Mouse (Mus musculus) midbrain, embryonic 16.5 days (tissue): Measurements from ENCODE around the gene Bfsp1. TPM values are rescaled to one million over a fixed set of nuclear protein-coding genes. Genes with fewer than 3 reads are reported as not detected.

ENCODE experiments used
- ATAC-seq: fragments of 200-750 bp; cut with Nextera tagmentation; 2 replicates; pipeline ENCODE4 v1.8.0; 2017; ENCODE audit warnings: moderate TSS enrichment
- H3K27ac ChIP-seq: fragments of 300-500 bp; sonication (generic); 2 replicates; pipeline ENCODE4 v1.5.1; 2014; ENCODE audit warnings: mild to moderate bottlenecking, low read length, mixed read lengths
- H3K27me3 ChIP-seq: fragments of 300-500 bp; sonication (generic); 2 replicates; pipeline ENCODE4 v1.6.1; 2014; ENCODE audit warnings: low read depth, low read length, mixed read lengths; ENCODE audit not compliant: control insufficient read depth, insufficient read depth
- H3K36me3 ChIP-seq: fragments of 300-500 bp; sonication (generic); 2 replicates; pipeline ENCODE4 v1.6.1; 2014; ENCODE audit warnings: mild to moderate bottlenecking, low read length, moderate library complexity, mixed read lengths; ENCODE audit not compliant: control insufficient read depth, insufficient read depth
- H3K4me1 ChIP-seq: fragments of 300-500 bp; sonication (generic); 2 replicates; pipeline ENCODE4 v1.6.1; 2014; ENCODE audit warnings: mild to moderate bottlenecking, low read length, mixed read lengths; ENCODE audit not compliant: control insufficient read depth, insufficient read depth
- H3K4me2 ChIP-seq: fragments of 300-500 bp; sonication (generic); 2 replicates; pipeline ENCODE4 v1.6.1; 2014; ENCODE audit warnings: mild to moderate bottlenecking, low read length, mixed read lengths
- H3K4me3 ChIP-seq: fragments of 300-500 bp; sonication (generic); 2 replicates; pipeline ENCODE4 v1.5.1; 2014; ENCODE audit warnings: low read depth, mild to moderate bottlenecking, low read length, moderate library complexity, mixed read lengths
- H3K9ac ChIP-seq: fragments of 300-500 bp; sonication (generic); 2 replicates; pipeline ENCODE4 v1.6.1; 2014; ENCODE audit warnings: low read depth, low read length, mixed read lengths
- H3K9me3 ChIP-seq: fragments of 300-500 bp; sonication (generic); replicated peaks from 2 replicates; pipeline ENCODE4 v1.6.1; 2014; ENCODE audit warnings: mild to moderate bottlenecking, low read length, mixed read lengths; ENCODE audit not compliant: control insufficient read depth, poor library complexity, severe bottlenecking
- whole genome bisulfite sequencing: fragments of 180-500 bp; shearing (Covaris S2); extraction: QIAGEN DNeasy Blood & Tissue Kit; methylation state at CpG from one replicate; pipeline ENCODE4 v1.1.7; 2014; 5-methylcytosine and 5-hydroxymethylcytosine counted together
- polyA plus RNA-seq: library from polyadenylated mRNA; unstranded; fragments of >200 nt; fragmentation: Nextera tagmentation; extraction: Ambion mirVana; gene quantifications from 2 replicates; pipeline ENCODE4 v1.2.1, GENCODE M21; 2015

Gene Bfsp1
- polyA plus RNA-seq, 1 experiment from 2014 or later, result 2.0 TPM

DNA sequence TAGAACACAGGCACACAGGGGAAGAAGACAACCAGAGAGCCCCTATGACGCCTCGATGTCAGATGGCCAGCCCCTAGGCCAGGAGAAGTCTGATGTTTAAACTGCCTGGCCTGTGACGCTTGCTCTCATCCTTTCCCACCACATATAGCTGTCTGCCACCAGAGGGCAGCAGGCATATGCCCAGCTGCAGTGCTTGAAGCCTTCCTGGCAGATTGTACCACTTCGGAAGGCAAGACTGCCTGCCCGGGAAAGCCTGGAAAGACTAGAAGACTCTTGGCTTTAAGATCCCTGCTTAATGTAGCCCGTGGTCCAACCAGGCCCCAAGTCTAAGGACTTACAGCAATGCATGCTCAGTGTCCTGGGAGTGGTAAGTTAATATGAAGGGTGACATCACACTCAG lies 4.4 kb upstream of the Bfsp1 start:
- H3K36me3 ChIP-seq, result no peaks in the 10 kb centered on the region
- WGBS, result 5% methylated on average over 6 of the region's 6 CpGs
- H3K9me3 ChIP-seq, result no peaks in the 10 kb centered on the region
- no peak overlapping the region for H3K27ac ChIP-seq
- no peaks in the 10 kb centered on the region for H3K27me3 ChIP-seq
- H3K4me3 ChIP-seq, result no peak overlapping the region
- H3K4me1 ChIP-seq, result peaks cover 3% of the 10 kb centered on the region; the same call in 1 of the 2 replicates
- peak; percentile 41; the same call in 1 of the 2 replicates for ATAC-seq
- no peak overlapping the region for H3K4me2 ChIP-seq
- no peak overlapping the region for H3K9ac ChIP-seq

DNA sequence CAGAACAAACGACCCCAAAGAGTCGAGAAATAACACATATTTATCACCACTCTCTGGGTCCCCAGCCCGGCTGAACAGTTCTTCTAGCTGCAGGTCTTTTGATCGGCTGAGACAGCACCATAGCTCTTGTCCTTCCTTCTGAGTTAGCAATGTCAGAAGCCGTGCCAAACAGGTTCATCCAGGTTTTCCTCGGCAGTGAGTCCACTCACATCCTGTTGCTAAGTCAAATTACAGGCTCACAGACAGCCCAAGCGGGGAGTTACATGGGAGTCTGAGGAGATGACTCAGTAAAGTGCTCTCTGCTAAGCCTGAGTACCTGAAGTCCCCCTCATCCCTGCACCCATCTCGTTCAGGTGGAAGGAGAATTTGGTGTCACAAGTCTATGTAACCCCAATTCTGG lies 1.6 kb upstream of the Bfsp1 start:
- Histone ChIP-seq H3K27me3 (no peaks in the 10 kb centered on the region), H3K9me3 (no peaks in the 10 kb centered on the region), H3K4me2 (no peak overlapping the region), H3K9ac (no peak overlapping the region), H3K27ac (no peak overlapping the region), H3K4me3 (no peak overlapping the region), H3K36me3 (no peaks in the 10 kb centered on the region), H3K4me1 (peaks cover 3% of the 10 kb centered on the region; the same call in 1 of the 2 replicates)
- WGBS, result 83% methylated on average over 8 of the region's 8 CpGs
- no peak for ATAC-seq

DNA sequence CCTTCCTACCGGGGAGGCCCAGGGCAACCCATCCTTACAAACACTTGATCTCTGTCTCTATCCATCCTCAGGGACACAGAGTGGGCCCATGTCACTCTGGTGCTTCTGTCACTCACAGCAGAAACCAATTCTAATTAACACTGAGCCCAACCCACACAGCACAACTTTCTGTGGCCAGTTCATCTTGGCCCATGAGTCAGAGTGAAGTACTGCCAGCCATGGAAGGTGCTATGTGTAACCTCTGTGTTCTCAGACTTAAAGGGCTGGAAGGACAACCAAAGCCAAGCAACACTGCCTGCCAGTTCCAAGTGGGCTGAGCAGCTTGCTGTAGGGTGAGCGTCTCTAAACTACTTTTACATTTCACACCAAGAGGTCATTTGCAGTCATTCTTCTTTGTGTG lies 3.8 kb downstream of the Bfsp1 start:
- Histone ChIP-seq H3K4me1 (peaks cover 3% of the 10 kb centered on the region; the same call in 1 of the 2 replicates), H3K4me2 (no peak overlapping the region), H3K27me3 (no peaks in the 10 kb centered on the region), H3K36me3 (no peaks in the 10 kb centered on the region), H3K27ac (no peak overlapping the region), H3K4me3 (no peak overlapping the region), H3K9me3 (no peaks in the 10 kb centered on the region), H3K9ac (no peak overlapping the region)
- ATAC-seq, result no peak
- 82% methylated on average over 2 of the region's 2 CpGs for WGBS

DNA sequence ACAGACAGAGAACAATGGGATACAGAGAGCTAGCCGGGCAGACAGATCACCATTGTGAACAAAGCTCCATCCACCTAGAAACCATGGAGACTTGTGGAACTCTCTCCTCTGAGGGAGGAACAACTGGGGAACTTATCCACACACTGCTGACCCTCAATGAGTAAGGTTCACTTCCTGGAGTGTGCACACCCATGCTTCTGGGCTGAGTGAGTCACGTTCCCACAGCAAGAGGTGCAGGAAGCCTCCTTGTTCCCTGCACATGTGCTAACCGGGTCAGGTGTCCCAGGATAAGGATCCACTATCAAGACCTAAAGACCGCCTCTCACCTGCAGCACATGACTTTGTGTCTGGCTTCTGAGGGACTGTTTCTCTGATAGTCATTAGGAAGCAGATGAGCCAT lies 9.5 kb downstream of the Bfsp1 start:
- Histone ChIP-seq H3K4me2 (no peak overlapping the region), H3K4me3 (no peak overlapping the region), H3K27ac (no peak overlapping the region), H3K27me3 (no peaks in the 10 kb centered on the region), H3K9ac (no peak overlapping the region), H3K9me3 (no peaks in the 10 kb centered on the region), H3K4me1 (no peaks in the 10 kb centered on the region), H3K36me3 (no peaks in the 10 kb centered on the region)
- 77% methylated on average over 4 of the region's 4 CpGs for WGBS
- ATAC-seq, result no peak

DNA sequence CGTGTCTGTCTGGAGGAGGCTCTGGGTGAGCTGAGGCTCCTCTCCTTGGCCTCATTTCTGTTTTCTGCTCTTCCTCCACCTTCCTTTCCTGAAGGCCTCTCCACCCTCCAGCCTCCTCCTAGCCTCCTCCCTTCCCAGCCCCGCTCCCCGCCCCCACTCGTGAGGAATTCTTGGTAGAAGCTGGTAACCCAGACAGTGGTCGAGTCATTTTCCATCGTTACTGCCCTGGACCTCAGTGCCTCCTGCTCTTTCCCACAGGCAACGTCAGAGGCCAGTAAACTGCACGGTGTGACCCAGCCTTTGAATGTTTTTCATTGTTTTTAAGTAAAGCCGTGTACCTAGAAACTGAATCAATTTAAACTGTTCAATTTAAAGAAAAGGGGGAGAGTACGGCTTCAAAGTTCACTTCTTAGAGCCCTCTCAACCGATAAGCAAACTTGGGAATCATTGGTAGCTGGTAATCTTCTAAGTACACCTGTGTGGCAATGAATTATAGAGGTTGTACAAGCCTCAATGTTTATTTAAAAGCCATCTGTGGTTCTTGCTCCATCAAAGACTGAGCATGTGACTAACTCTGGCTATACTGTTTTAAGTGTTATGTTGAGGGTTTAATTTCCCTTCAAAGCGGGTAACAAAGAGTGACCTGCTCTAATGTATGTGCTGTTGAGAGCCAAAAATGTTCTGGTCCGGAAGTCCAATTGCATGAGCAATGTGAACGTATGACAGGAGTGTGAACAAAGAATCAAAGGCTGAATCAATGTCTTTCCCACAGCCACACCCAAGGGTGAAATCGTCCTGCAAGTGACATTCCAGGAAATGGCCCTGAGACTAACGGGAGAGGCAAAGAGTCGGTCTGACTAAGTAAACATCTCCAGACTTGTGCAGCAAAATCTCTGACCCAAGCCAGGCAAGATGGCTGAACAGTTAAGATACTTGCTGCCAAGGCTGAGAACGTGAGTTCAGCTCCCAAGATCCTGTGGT lies 10.4 kb downstream of the Bfsp1 start:
- ATAC-seq, result no peak
- Histone ChIP-seq H3K9me3 (no peaks in the 10 kb centered on the region), H3K4me3 (no peak overlapping the region), H3K9ac (no peak overlapping the region), H3K27me3 (no peaks in the 10 kb centered on the region), H3K27ac (no peak overlapping the region), H3K4me1 (no peaks in the 10 kb centered on the region), H3K36me3 (no peaks in the 10 kb centered on the region), H3K4me2 (no peak overlapping the region)
- WGBS, result 70% methylated on average over 18 of the region's 18 CpGs

DNA sequence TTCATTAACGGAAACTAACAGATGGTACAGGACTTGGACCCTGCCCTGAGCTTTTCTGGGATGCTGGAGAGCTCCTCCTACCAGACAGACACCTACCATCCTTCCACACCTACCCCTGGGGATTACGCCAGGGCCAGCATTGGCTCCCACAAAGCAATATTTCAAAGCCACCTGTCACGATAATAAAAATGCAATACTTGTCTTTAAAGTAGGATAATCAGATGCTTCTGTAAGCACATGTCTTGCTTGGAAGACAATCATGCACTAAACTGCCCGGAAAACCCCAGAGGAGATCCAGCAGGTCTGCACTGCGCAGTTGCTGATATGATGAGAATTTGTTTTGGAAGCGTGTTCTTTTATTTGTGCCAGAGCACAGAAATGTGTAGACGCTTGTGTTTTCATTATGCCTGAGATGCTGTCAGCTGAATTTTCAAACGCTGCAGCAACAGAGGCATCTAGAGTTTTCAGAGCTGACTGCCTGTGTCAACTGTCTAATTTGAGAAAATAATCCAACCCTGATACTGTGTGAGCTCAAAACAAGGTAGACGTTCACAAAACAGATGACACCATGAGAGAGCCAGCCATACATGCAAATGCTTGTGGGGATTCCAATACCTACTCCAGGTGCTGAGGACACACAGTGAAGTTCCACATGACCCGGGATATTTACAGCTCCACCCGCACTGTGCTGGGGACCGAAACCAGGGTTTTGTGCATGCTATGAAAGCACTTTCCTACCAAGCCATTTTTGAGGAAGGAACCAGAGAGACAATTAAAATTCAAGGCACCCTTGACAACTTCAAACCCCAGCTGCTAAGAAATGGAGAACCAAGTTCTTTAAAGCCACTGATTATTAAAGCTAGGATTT lies 11.4 kb downstream of the Bfsp1 start:
- no peaks in the 10 kb centered on the region for H3K36me3 ChIP-seq
- no peak overlapping the region for H3K4me3 ChIP-seq
- WGBS, result 72% methylated on average over 12 of the region's 12 CpGs
- H3K27me3 ChIP-seq, result no peaks in the 10 kb centered on the region
- H3K9me3 ChIP-seq, result no peaks in the 10 kb centered on the region
- H3K4me1 ChIP-seq, result no peaks in the 10 kb centered on the region
- peak overlapping the region; percentile 43; the same call in 1 of the 2 replicates for H3K27ac ChIP-seq
- no peak overlapping the region for H3K4me2 ChIP-seq
- peak; percentile 61 for ATAC-seq
- no peak overlapping the region for H3K9ac ChIP-seq

DNA sequence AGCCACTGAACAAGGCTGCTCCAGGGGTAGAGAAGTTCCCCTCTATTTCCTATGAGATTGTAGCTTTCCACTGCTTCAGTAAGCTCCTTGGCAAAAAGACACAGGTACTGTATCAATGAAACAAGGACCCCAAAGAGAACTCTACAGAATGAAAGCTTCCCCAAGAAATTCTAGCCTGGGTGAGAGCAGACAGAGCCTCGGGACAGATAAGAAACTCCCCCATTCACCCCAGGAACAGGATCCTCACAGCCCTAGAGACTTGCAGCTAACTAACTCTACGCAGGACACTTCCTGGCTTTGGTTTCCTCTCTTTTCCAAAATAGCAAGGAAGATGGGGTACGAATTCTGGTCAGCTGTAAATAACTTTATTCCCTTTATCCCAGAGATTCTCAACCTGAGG lies 15.7 kb downstream of the Bfsp1 start:
- Histone ChIP-seq H3K36me3 (no peaks in the 10 kb centered on the region), H3K27ac (no peak overlapping the region), H3K9ac (no peak overlapping the region), H3K4me1 (no peaks in the 10 kb centered on the region), H3K9me3 (no peaks in the 10 kb centered on the region), H3K4me2 (no peak overlapping the region), H3K4me3 (no peak overlapping the region), H3K27me3 (no peaks in the 10 kb centered on the region)
- no peak for ATAC-seq
- WGBS, result 82% methylated on average over 3 of the region's 3 CpGs

DNA sequence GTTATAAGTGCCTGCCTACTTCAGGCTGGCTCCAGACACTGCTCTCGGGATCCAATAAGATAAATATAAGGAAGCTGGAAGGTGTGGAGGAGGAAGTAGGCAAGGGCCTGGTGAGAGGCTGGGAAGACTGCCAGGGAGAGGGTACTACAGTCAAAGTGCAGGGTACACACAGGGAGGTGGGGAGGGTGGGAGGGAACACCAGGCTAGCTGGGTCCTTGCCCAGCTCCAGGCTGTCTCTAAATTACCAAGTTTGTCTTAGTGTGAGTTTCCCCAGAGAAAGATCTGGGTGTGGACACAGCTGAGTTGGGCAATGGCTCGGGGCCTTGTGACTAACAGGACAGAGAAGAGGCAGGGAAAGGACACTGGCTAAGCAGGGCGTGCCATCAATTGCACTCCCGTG lies 16.2 kb downstream of the Bfsp1 start:
- Histone ChIP-seq H3K27ac (no peak overlapping the region), H3K4me1 (no peaks in the 10 kb centered on the region), H3K36me3 (no peaks in the 10 kb centered on the region), H3K27me3 (no peaks in the 10 kb centered on the region), H3K4me3 (no peak overlapping the region), H3K9me3 (no peaks in the 10 kb centered on the region), H3K4me2 (no peak overlapping the region), H3K9ac (no peak overlapping the region)
- no peak for ATAC-seq
- WGBS, result 71% methylated on average over 4 of the region's 4 CpGs

DNA sequence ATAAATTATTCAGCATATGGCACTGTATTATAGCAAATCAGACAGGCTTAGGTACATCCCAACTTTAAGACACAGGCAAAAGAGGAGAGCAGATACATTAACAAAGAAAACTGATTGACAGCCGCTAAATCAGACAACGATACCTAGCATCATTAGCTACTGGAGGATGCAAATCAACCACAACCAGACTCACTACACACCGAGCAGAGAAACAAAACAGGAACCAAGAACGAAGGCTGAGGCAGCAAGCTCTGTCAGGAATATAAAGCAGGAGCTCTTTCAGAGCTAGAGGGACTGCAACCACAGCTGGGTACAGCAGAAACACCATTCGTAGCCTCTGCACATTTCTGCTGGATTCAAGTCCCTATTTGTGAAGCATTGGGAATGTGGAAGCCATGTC lies 18.2 kb downstream of the Bfsp1 start:
- Histone ChIP-seq H3K36me3 (no peaks in the 10 kb centered on the region), H3K27me3 (no peaks in the 10 kb centered on the region), H3K9ac (no peak overlapping the region), H3K4me2 (no peak overlapping the region), H3K9me3 (no peaks in the 10 kb centered on the region), H3K27ac (no peak overlapping the region), H3K4me1 (no peaks in the 10 kb centered on the region), H3K4me3 (no peak overlapping the region)
- ATAC-seq, result no peak
- WGBS, result 75% methylated on average over 5 of the region's 5 CpGs
